Mouse (Mus musculus) midbrain, embryonic 13.5 days (tissue): Measurements from ENCODE around the gene Foxj3. TPM values are rescaled to one million over a fixed set of nuclear protein-coding genes. Genes with fewer than 3 reads are reported as not detected.
A peak's percentile ranks its signal among the peaks of the same experiment; 100 is the strongest.

Experiments used
- ATAC-seq: fragments of 200-750 bp; cut with Nextera tagmentation; 2 replicates; pipeline ENCODE4 v1.8.0; 2017; ENCODE audit warnings: mild to moderate bottlenecking, moderate TSS enrichment, moderate library complexity
- H3K27ac ChIP-seq: fragments of 300-500 bp; sonication (generic); 2 replicates; pipeline ENCODE4 v1.5.1; 2015; ENCODE audit warnings: inconsistent platforms, mild to moderate bottlenecking, moderate library complexity
- H3K27me3 ChIP-seq: fragments of 300-500 bp; sonication (generic); 2 replicates; pipeline ENCODE4 v1.6.1; 2015; ENCODE audit warnings: mild to moderate bottlenecking, inconsistent platforms
- H3K36me3 ChIP-seq: fragments of 300-500 bp; sonication (generic); 2 replicates; pipeline ENCODE4 v1.6.1; 2015; ENCODE audit warnings: mild to moderate bottlenecking, inconsistent platforms
- H3K4me1 ChIP-seq: fragments of 300-500 bp; sonication (generic); replicated peaks from 2 replicates; pipeline ENCODE4 v1.6.1; 2015; ENCODE audit warnings: inconsistent platforms
- H3K4me2 ChIP-seq: fragments of 300-500 bp; sonication (generic); replicated peaks from 2 replicates; pipeline ENCODE4 v1.6.1; 2015; ENCODE audit warnings: moderate library complexity, mild to moderate bottlenecking, inconsistent platforms
- H3K4me3 ChIP-seq: fragments of 300-500 bp; sonication (generic); replicated peaks from 2 replicates; pipeline ENCODE4 v1.5.1; 2015; ENCODE audit warnings: mild to moderate bottlenecking, inconsistent platforms
- H3K9ac ChIP-seq: fragments of 300-500 bp; sonication (generic); replicated peaks from 2 replicates; pipeline ENCODE4 v1.6.1; 2015; ENCODE audit warnings: mild to moderate bottlenecking, inconsistent platforms
- H3K9me3 ChIP-seq: fragments of 300-500 bp; sonication (generic); 2 replicates; pipeline ENCODE4 v1.6.1; 2016; ENCODE audit warnings: mild to moderate bottlenecking, inconsistent platforms
- WGBS: fragments of 180-500 bp; shearing (Covaris S2); methylation state at CpG from one replicate; pipeline ENCODE4 v1.1.7; 2015; 5-methylcytosine and 5-hydroxymethylcytosine counted together
- polyA plus RNA-seq: library from polyadenylated mRNA; unstranded; fragments of >200 nt; fragmentation: Nextera tagmentation; extraction: Ambion mirVana; gene quantifications from 2 replicates; pipeline ENCODE4 v1.2.1, GENCODE M21; 2015

The Foxj3 gene
- polyA plus RNA-seq, 1 experiment from 2014 or later: 27.6 TPM

DNA sequence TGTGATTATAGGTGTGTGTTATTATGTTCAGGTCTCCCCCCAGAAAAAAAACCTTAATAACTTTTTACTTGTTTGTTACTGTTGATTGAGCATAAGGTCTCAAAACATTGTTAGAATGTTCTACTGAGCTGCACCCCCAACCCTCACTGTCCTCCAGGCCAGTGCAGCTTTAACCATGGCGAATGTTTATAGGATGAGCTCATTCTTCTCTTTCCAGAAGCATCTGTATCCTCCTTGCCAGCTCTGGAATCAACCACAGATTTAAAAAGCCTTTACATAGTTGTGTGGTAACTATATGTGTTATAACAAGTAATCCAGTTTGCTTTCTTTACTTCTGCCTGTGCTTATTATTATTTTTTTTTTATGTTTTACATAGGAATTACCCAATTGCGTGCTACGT lies 38.7 kb downstream of the Foxj3 start:
- WGBS: 96% methylated on average over 3 of the region's 3 CpGs
- no peak overlapping the region for H3K27ac ChIP-seq
- H3K4me3 ChIP-seq: no peak overlapping the region
- no peaks in the 10 kb centered on the region for H3K4me1 ChIP-seq
- no peak overlapping the region for H3K4me2 ChIP-seq
- H3K9ac ChIP-seq: no peak overlapping the region
- no peaks in the 10 kb centered on the region for H3K9me3 ChIP-seq
- ATAC-seq: no peak
- peaks cover 4% of the 10 kb centered on the region; the same call in 1 of the 2 replicates for H3K36me3 ChIP-seq
- no peaks in the 10 kb centered on the region for H3K27me3 ChIP-seq

DNA sequence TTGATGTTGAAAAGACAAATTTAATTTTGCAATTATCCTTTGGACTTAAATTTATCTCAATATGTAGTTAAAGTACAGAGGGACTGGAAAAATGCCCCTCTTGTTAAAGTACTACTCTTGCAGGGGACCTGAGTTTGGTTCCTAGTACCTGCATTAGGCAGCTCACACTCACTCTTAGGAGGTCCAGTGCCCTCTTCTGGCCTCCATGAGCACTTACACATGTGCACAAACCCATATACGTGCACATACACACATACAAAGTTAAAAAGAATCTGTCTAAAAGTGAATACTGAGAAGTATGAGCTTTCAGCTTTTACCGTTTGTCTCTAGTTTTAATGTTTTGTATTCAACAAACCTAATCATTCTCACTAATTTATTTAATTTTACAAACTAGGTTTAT lies 51.2 kb downstream of the Foxj3 start:
- Histone ChIP-seq H3K9ac (no peak overlapping the region), H3K36me3 (peaks cover 6% of the 10 kb centered on the region; the same call in 1 of the 2 replicates), H3K4me2 (no peak overlapping the region), H3K4me1 (peaks cover 6% of the 10 kb centered on the region), H3K9me3 (no peaks in the 10 kb centered on the region), H3K4me3 (no peak overlapping the region), H3K27ac (no peak overlapping the region), H3K27me3 (no peaks in the 10 kb centered on the region)
- WGBS: 98% methylated on average over 2 of the region's 2 CpGs
- ATAC-seq: no peak

DNA sequence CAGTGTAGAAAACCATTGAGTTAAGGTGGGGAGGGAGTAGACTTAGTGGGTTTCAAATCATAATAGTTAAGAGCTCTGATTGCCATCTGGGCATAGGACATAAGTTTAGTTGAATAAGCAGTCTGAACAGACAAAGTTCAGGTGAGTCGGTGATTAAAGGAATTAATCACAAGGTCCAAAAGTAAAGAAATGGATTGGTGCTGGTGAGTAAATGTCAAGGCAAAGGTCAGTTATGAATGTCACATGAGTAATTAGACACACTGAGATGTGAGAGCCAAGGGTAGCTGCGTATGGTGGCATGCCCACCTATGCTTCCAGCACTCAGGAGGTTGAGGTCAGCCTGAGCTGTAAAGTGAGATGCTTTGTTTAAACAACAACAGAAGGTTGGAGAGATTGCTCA lies 52.6 kb downstream of the Foxj3 start:
- no peaks in the 10 kb centered on the region for H3K27me3 ChIP-seq
- WGBS: 90% methylated on average over 2 of the region's 2 CpGs
- no peak overlapping the region for H3K4me2 ChIP-seq
- peaks cover 6% of the 10 kb centered on the region for H3K4me1 ChIP-seq
- H3K4me3 ChIP-seq: no peak overlapping the region
- no peak for ATAC-seq
- H3K9ac ChIP-seq: no peak overlapping the region
- no peaks in the 10 kb centered on the region for H3K9me3 ChIP-seq
- H3K36me3 ChIP-seq: peaks cover 6% of the 10 kb centered on the region; the same call in 1 of the 2 replicates
- H3K27ac ChIP-seq: no peak overlapping the region

DNA sequence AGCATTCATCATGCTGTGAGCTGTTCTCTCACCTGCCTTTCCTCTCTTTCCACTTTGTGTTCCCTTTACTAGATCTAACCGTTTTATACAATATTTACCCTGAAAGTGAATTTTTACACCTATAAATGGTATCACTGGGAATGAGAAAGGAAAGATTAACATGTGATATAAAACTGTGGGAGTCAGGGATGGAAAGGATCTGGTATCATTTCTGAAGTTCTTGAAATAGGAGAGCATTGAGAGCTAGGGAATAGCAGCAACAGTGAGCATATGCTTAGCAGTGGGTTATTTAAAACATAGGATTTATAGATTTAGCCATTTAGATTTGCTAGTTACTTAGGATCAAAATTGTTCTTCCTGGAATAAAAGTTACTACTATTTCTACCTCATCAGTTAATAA lies 53.2 kb downstream of the Foxj3 start:
- no peaks in the 10 kb centered on the region for H3K9me3 ChIP-seq
- H3K27ac ChIP-seq: no peak overlapping the region
- peaks cover 6% of the 10 kb centered on the region; the same call in 1 of the 2 replicates for H3K36me3 ChIP-seq
- H3K9ac ChIP-seq: no peak overlapping the region
- no peaks in the 10 kb centered on the region for H3K27me3 ChIP-seq
- WGBS: 88% methylated on average over 1 of the region's 1 CpGs
- no peak for ATAC-seq
- no peak overlapping the region for H3K4me3 ChIP-seq
- H3K4me2 ChIP-seq: no peak overlapping the region
- H3K4me1 ChIP-seq: peaks cover 6% of the 10 kb centered on the region

DNA sequence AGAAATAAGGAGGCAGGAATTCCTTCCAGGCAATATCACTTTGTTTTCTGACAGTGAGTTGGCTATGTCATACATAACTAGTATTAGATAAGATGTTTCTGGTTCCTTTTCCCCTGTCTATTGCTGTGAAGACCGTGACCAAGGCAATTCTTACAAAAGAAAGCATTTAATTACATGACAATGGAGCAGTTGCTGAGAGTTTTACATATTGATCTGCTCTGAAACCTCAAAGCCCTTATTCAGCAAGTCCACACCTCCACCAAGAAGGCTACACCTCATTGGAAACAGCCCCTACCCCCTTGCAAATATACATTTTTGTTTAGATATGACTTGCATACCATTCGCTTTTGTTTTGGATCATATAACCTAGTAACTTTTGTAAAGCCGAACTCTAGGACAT lies 55.7 kb downstream of the Foxj3 start:
- H3K27ac ChIP-seq: no peak overlapping the region
- H3K27me3 ChIP-seq: no peaks in the 10 kb centered on the region
- H3K4me3 ChIP-seq: no peak overlapping the region
- H3K9me3 ChIP-seq: no peaks in the 10 kb centered on the region
- no peak for ATAC-seq
- H3K36me3 ChIP-seq: peaks cover 5% of the 10 kb centered on the region; the same call in 1 of the 2 replicates
- H3K4me2 ChIP-seq: no peak overlapping the region
- peaks cover 6% of the 10 kb centered on the region for H3K4me1 ChIP-seq
- H3K9ac ChIP-seq: no peak overlapping the region
- WGBS: 60% methylated on average over 3 of the region's 3 CpGs

DNA sequence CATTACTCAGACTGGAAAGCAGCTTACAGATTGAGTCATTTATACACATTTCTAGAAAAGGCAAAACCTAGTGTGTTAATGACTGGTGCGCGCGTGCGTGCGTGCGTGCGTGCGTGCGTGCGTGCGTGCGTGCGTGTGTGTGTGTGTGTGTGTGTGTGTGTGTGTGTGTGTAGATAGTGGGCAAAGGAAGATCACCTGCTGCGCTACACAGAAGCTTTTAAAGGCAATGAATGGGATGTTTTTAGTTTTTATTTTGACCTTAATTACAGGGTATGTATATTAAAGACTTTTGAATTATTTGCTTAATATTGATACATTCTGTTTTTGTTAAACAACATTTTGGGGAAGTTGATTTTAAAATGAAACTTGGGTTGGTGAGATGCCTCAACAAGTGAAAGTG lies 57.5 kb downstream of the Foxj3 start:
- Histone ChIP-seq H3K36me3 (no peaks in the 10 kb centered on the region), H3K4me1 (peaks cover 6% of the 10 kb centered on the region)
- 91% methylated on average over 14 of the region's 14 CpGs for WGBS

DNA sequence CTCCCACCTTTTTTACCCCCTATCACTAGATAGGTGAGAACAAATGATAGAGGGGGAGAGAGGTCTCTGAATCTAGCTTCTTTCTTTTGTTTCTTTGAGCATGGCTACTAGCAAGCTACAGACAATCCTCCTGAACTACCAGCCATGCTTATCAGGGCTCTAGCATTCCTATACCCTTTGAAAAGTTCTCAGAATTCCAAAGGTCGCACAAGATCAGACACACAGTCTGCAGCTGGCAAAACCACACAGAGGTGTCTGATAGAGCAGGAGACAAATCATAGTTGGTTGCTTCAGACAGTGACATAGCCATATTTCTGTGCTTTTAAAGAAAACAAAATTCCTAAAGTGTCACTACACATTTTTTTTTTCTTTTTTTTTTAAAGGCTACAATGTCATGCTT lies 62.8 kb downstream of the Foxj3 start:
- Histone ChIP-seq H3K36me3 (peaks cover 4% of the 10 kb centered on the region; the same call in 1 of the 2 replicates), H3K27ac (no peak overlapping the region), H3K4me3 (no peak overlapping the region), H3K9me3 (no peaks in the 10 kb centered on the region), H3K4me1 (no peaks in the 10 kb centered on the region), H3K9ac (no peak overlapping the region), H3K4me2 (no peak overlapping the region), H3K27me3 (no peaks in the 10 kb centered on the region)
- WGBS: 81% methylated on average over 1 of the region's 1 CpGs
- ATAC-seq: no peak

More for the DNA sequence above, 57.5 kb downstream of the Foxj3 start:
- no peaks in the 10 kb centered on the region for H3K9me3 ChIP-seq
- H3K4me3 ChIP-seq: no peak overlapping the region
- no peaks in the 10 kb centered on the region for H3K27me3 ChIP-seq
- H3K9ac ChIP-seq: no peak overlapping the region
- no peak for ATAC-seq
- no peak overlapping the region for H3K27ac ChIP-seq
- no peak overlapping the region for H3K4me2 ChIP-seq

DNA sequence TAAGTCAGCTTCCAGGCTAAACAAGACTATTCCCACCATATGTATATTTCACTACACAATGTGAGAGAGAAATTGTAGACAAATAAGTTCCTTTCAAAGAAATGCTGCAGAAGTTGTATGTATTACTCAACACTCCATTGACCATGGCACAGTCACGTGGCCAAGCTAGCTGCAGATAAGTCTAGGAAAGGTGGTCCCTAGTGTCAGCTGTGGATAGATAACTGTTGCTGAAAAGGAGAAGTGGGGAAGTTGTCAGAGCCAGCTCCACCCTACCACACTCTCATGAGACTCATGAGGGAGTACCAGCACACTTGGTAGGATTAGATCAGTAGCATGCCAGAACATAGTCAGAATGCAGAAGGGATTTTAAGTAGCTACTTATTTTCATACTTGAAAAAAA lies 72.7 kb downstream of the Foxj3 start:
- no peak overlapping the region for H3K4me2 ChIP-seq
- H3K9ac ChIP-seq: no peak overlapping the region
- no peaks in the 10 kb centered on the region for H3K27me3 ChIP-seq
- H3K4me3 ChIP-seq: no peak overlapping the region
- H3K36me3 ChIP-seq: peaks cover 12% of the 10 kb centered on the region
- ATAC-seq: no peak
- no peak overlapping the region for H3K27ac ChIP-seq
- H3K4me1 ChIP-seq: peaks cover 5% of the 10 kb centered on the region; the same call in 1 of the 2 replicates
- 89% methylated on average over 1 of the region's 1 CpGs for WGBS
- no peaks in the 10 kb centered on the region for H3K9me3 ChIP-seq

DNA sequence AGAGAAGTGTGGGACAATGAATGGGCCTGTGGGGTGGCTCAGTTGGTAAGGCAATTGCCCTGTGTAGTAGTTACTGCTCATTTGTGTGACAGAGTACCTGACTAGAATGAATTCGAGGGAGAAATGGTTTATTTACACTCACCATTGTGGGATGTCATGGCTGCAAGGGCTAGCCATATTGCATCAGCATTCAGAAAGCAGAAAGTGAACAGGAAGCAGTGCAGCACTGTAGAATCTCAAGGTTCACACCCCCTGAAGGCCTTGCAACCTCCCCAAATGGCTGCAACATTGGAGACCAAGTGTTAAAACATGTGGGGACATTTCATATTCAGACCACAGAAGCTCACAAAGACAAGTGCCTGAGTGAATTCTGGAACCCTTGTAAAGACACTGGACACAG lies 77.3 kb downstream of the Foxj3 start:
- Histone ChIP-seq H3K4me2 (no peak overlapping the region), H3K27ac (peak overlapping the region; percentile 40; the same call in 1 of the 2 replicates), H3K9ac (no peak overlapping the region), H3K4me3 (no peak overlapping the region), H3K4me1 (peaks cover 5% of the 10 kb centered on the region; the same call in 1 of the 2 replicates), H3K27me3 (no peaks in the 10 kb centered on the region), H3K36me3 (no peaks in the 10 kb centered on the region), H3K9me3 (no peaks in the 10 kb centered on the region)
- ATAC-seq: no peak
- WGBS: 71% methylated on average over 1 of the region's 1 CpGs

DNA sequence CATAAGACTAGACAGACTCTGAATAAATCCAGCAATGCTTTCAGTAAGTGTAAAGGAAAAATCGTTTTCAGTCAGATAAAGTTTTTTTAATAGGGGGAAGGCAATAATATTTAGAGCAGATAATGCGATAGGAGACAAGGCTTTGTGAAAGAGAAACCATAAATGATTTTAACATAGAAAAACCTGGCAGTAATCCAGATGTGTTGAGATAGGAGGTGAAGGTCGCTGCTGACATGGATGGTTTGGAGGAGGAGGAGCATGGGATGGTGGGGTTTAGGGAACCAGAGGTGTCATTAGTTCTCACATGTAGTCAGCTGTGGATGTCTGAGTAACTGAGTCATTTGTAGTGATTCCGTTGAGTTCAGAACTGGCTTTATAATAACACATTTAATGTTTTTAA lies 77.9 kb downstream of the Foxj3 start:
- Histone ChIP-seq H3K27me3 (no peaks in the 10 kb centered on the region), H3K4me1 (peaks cover 5% of the 10 kb centered on the region; the same call in 1 of the 2 replicates), H3K4me3 (no peak overlapping the region), H3K9ac (no peak overlapping the region), H3K36me3 (peaks cover 3% of the 10 kb centered on the region), H3K27ac (no peak overlapping the region), H3K9me3 (no peaks in the 10 kb centered on the region), H3K4me2 (no peak overlapping the region)
- ATAC-seq: no peak
- 87% methylated on average over 4 of the region's 4 CpGs for WGBS

DNA sequence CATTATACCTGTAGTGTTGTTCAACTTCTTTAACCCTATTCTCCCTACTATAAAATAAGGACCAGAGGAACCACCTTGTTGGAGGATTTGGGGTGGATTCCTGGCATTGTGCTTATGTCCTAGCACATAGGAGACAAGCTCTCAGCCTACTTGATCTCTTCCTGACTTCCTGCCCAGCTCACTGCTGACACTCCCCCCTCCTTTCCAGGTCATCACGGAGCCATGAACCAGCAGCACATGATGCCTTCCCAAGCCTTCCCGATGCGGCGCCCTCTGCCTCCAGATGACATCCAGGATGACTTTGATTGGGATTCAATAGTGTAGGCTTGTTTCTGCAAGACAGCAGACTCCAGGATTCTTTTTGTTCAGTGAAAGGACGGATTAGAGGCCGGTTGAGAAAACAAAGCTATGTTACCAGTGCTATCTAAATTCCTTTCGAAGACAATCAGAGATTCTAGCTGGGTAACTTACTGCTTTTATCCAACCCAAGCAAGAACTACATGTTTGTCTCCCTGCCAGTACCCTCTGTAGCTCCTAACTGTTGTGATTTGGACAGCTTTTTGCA lies 89.4 kb downstream of the Foxj3 start:
- peak overlapping the region; percentile 1; the same call in 1 of the 2 replicates for H3K27ac ChIP-seq

DNA sequence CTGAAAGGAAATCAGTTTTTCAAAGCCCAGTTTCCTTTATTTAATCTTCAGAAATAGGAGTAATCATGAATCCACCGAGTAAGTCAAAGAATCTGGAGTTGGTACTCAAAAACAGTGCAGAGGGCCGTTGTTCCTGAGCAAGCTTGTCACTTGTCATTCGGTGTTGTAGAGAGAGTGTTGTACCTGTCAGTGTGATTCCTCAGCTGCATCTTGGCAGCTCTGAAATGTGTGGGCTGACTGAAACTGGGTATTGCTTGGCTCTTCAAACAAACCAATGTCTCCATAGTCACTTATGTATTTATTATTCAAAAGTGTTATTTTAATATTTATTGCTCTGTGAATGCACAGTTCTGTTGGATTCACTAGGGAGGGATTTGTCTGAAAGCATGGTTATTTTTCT lies 90.1 kb downstream of the Foxj3 start:
- Histone ChIP-seq H3K36me3 (peaks cover 48% of the 10 kb centered on the region), H3K9me3 (no peaks in the 10 kb centered on the region), H3K4me2 (no peak overlapping the region), H3K9ac (no peak overlapping the region), H3K4me3 (no peak overlapping the region), H3K4me1 (peaks cover 12% of the 10 kb centered on the region), H3K27me3 (no peaks in the 10 kb centered on the region), H3K27ac (no peak overlapping the region; the same call in none of the 2 replicates)
- no peak for ATAC-seq
- 79% methylated on average over 3 of the region's 3 CpGs for WGBS

More for the DNA sequence above, 89.4 kb downstream of the Foxj3 start:
- Histone ChIP-seq H3K9me3 (no peaks in the 10 kb centered on the region), H3K9ac (no peak overlapping the region), H3K27me3 (no peaks in the 10 kb centered on the region), H3K4me1 (peaks cover 11% of the 10 kb centered on the region), H3K36me3 (peaks cover 52% of the 10 kb centered on the region), H3K4me3 (no peak overlapping the region), H3K4me2 (no peak overlapping the region)
- WGBS: 19% methylated on average over 7 of the region's 7 CpGs
- ATAC-seq: no peak

DNA sequence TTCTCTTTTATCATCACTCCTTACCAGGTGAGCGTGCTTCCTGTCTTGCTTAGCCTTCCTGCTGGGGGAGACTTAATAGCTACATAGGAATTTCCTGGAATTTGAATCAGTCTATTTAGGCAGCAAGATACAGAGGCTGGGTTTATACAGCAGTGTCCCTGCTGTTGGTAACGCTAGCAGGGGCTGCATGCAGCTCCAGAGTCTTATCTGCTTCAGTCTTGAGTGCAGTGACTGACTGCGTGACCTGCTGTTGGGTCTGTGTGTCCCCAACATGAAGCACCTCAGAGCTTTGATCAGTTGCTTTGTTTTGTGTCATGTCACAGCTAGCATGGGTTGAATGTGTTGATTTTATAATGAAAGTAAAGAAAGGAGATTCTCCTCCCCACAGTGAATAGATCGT lies 90.5 kb downstream of the Foxj3 start:
- no peak for ATAC-seq
- Histone ChIP-seq H3K36me3 (peaks cover 44% of the 10 kb centered on the region), H3K9ac (no peak overlapping the region)

More for the DNA sequence above, 90.5 kb downstream of the Foxj3 start:
- Histone ChIP-seq H3K27me3 (no peaks in the 10 kb centered on the region), H3K4me3 (no peak overlapping the region), H3K4me1 (peaks cover 13% of the 10 kb centered on the region), H3K4me2 (no peak overlapping the region), H3K9me3 (no peaks in the 10 kb centered on the region), H3K27ac (peak overlapping the region; percentile 69)
- 68% methylated on average over 4 of the region's 4 CpGs for WGBS
